ENCODE assay signal across 20 mouse cellular contexts in the genomic region with DNA sequence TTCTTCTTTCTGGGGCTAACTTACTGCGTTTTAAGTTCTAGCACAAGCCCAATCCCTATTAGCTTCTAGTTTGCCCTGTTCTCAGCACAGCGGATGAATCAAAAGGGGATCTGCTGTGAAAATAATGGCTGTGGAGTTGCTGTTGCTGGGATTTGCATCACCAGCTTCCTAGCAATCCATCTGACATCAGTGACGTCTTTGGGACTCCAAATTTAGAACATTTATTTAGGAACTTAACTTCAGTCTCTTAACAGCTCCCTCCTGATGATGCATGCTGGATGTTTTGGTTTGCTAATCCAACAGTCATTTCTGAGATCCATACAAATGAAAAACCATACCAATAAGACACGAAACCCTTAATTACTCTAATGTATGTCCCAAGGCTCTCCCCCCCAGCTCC. TPM values are rescaled to one million over a fixed set of nuclear protein-coding genes. Genes with fewer than 3 reads are reported as not detected.
A peak's percentile ranks its signal among the peaks of the same experiment; 100 is the strongest.
DNase-seq lines count a peak whose midpoint lies in the region; ATAC-seq and TF ChIP-seq lines count a peak whose summit lies in the region.
"Had no signal": no experiment of that assay in that cellular context is flagged by ENCODE, and none has a peak within 500 bp of the region (broad histone marks: within the 10 kb centered on the region; RNA-seq: fewer than 3 reads in every experiment).

No protein-coding gene starts in this region.

- no peak overlapping the region for H3K27ac ChIP-seq in hindbrain, embryonic 12.5 days
- no peak overlapping the region for H3K27ac ChIP-seq in hindbrain, embryonic 10.5 days
- peak overlapping the region; percentile 26; the same call in 1 of the 2 replicates for H3K27ac ChIP-seq in forebrain, embryonic 10.5 days
- 0 out of 2 replicates have a peak overlapping the region, but pooled peaks have one; percentile 4 for H3K27ac ChIP-seq in hindbrain, embryonic 15.5 days (replicated peaks)
- no peak overlapping the region for H3K27ac ChIP-seq in heart, adult 2 months
- H3K27ac ChIP-seq: embryonic facial prominence, embryonic 10.5 days; intestine, embryonic 15.5 days; kidney, postnatal 0 days; liver, embryonic 15.5 days; stomach, embryonic 15.5 days had no signal

- intact Hi-C loops in heart, adult 2 months (cut with DNase I): no loop called here

- H3K79me2 ChIP-seq in myocyte (ENCODE audit: control insufficient read depth, insufficient read depth): no peaks in the 10 kb centered on the region
- no peaks in the 10 kb centered on the region for H3K79me2 ChIP-seq in heart, adult 2 months (replicated peaks; ENCODE audit: control insufficient read depth, insufficient read depth, low read length)

- no peak for TF ChIP-seq EP300 in heart, adult 2 months (IDR thresholded peaks at IDR 0.05; ENCODE audit: insufficient read depth, low read depth, low read length)

- no peak overlapping the region for H3ac ChIP-seq in myocyte (ENCODE audit: control insufficient read depth, insufficient read length)

- H3K4me2 ChIP-seq in hindbrain, embryonic 12.5 days (replicated peaks): 0 out of 2 replicates have a peak overlapping the region, but pooled peaks have one; percentile 29
- H3K4me2 ChIP-seq in hindbrain, embryonic 15.5 days: peak overlapping the region; percentile 48
- H3K4me2 ChIP-seq in myocyte (ENCODE audit: low read depth): no peak overlapping the region
- H3K4me2 ChIP-seq: intestine, embryonic 15.5 days; liver, embryonic 15.5 days; stomach, embryonic 15.5 days had no signal

- DNase-seq in hindbrain, embryonic 10.5 days (ENCODE audit: low spot score): no peak
- no peak for DNase-seq in forebrain, embryonic 10.5 days (ENCODE audit: extremely low spot score, low spot score)
- no peak for DNase-seq in cerebellum, adult 9-10 months
- no peak for DNase-seq in kidney, postnatal 25 days
- no peak for DNase-seq in heart, adult 2 months
- DNase-seq: adrenal gland, postnatal 25 days; heart, adult 11 months; lung, postnatal 14 days; spleen, adult 18-20 months; thymus, postnatal 4 days had no signal

- no peak for ATAC-seq in hindbrain, embryonic 12.5 days (ENCODE audit: low FRiP score)
- ATAC-seq in hindbrain, embryonic 15.5 days (ENCODE audit: low FRiP score, low read depth): no peak
- ATAC-seq: intestine, embryonic 15.5 days had no signal

- peaks cover 40% of the 10 kb centered on the region for H3K4me1 ChIP-seq in hindbrain, embryonic 12.5 days
- H3K4me1 ChIP-seq in hindbrain, embryonic 10.5 days (replicated peaks): peaks cover 47% of the 10 kb centered on the region
- H3K4me1 ChIP-seq in forebrain, embryonic 10.5 days: peaks cover 57% of the 10 kb centered on the region
- peaks cover 48% of the 10 kb centered on the region for H3K4me1 ChIP-seq in hindbrain, embryonic 15.5 days (replicated peaks)
- no peaks in the 10 kb centered on the region for H3K4me1 ChIP-seq in heart, adult 2 months (ENCODE audit: control insufficient read depth, insufficient read depth, low read length)
- H3K4me1 ChIP-seq: intestine, embryonic 15.5 days; liver, embryonic 15.5 days; stomach, embryonic 15.5 days had no signal

- H3K27me3 ChIP-seq in hindbrain, embryonic 12.5 days: peaks cover 15% of the 10 kb centered on the region; the same call in 1 of the 2 replicates
- H3K27me3 ChIP-seq in hindbrain, embryonic 10.5 days (ENCODE audit: insufficient read depth, poor library complexity, severe bottlenecking): peaks cover 18% of the 10 kb centered on the region
- peaks cover 40% of the 10 kb centered on the region for H3K27me3 ChIP-seq in forebrain, embryonic 10.5 days (ENCODE audit: poor library complexity, severe bottlenecking)
- H3K27me3 ChIP-seq in hindbrain, embryonic 15.5 days: peaks cover under 1% of the 10 kb centered on the region; the same call in 1 of the 2 replicates
- H3K27me3 ChIP-seq in myocyte (ENCODE audit: control insufficient read depth, insufficient read depth, insufficient read length): no peaks in the 10 kb centered on the region
- no peaks in the 10 kb centered on the region for H3K27me3 ChIP-seq in heart, adult 2 months (ENCODE audit: control insufficient read depth, insufficient read depth, low read length)
- H3K27me3 ChIP-seq: CH12.LX; intestine, embryonic 15.5 days; liver, embryonic 15.5 days had no signal

- H3K9ac ChIP-seq in hindbrain, embryonic 12.5 days: no peak overlapping the region
- no peak overlapping the region for H3K9ac ChIP-seq in hindbrain, embryonic 15.5 days
- no peak overlapping the region for H3K9ac ChIP-seq in heart, adult 2 months (ENCODE audit: low read depth, low read length)
- H3K9ac ChIP-seq: intestine, embryonic 15.5 days; liver, embryonic 15.5 days; stomach, embryonic 15.5 days had no signal

- no peaks in the 10 kb centered on the region for H3K9me3 ChIP-seq in hindbrain, embryonic 12.5 days (replicated peaks)
- H3K9me3 ChIP-seq in hindbrain, embryonic 10.5 days: no peaks in the 10 kb centered on the region
- no peaks in the 10 kb centered on the region; the same call in 1 of the 2 replicates for H3K9me3 ChIP-seq in forebrain, embryonic 10.5 days
- H3K9me3 ChIP-seq in hindbrain, embryonic 15.5 days: no peaks in the 10 kb centered on the region
- H3K9me3 ChIP-seq: embryonic facial prominence, embryonic 10.5 days; intestine, embryonic 15.5 days; liver, embryonic 15.5 days; stomach, embryonic 15.5 days had no signal

- no peak for TF ChIP-seq POLR2A in myocyte (IDR thresholded peaks at IDR 0.05; ENCODE audit: insufficient read length, low read depth)
- no peak for TF ChIP-seq POLR2A in heart, adult 2 months (IDR thresholded peaks at IDR 0.05; ENCODE audit: insufficient read depth, low read depth, low read length)

- no peak overlapping the region for H3K4me3 ChIP-seq in hindbrain, embryonic 12.5 days
- no peak overlapping the region for H3K4me3 ChIP-seq in hindbrain, embryonic 10.5 days
- H3K4me3 ChIP-seq in forebrain, embryonic 10.5 days: peak overlapping the region; percentile 32
- peak overlapping the region; percentile 24; the same call in 1 of the 2 replicates for H3K4me3 ChIP-seq in hindbrain, embryonic 15.5 days
- H3K4me3 ChIP-seq in myocyte: no peak overlapping the region
- no peak overlapping the region for H3K4me3 ChIP-seq in heart, adult 2 months
- H3K4me3 ChIP-seq: embryonic facial prominence, embryonic 10.5 days; erythroblast, embryonic 14.5 days; intestine, embryonic 15.5 days; liver, embryonic 15.5 days; stomach, embryonic 15.5 days had no signal

- no peak for TF ChIP-seq CTCF in heart, adult 2 months (IDR thresholded peaks at IDR 0.05)

- WGBS in hindbrain, embryonic 12.5 days: 80% methylated on average over 4 of the region's 4 CpGs
- 81% methylated on average over 4 of the region's 4 CpGs for WGBS in hindbrain, embryonic 10.5 days
- 74% methylated on average over 4 of the region's 4 CpGs for WGBS in forebrain, embryonic 10.5 days
- WGBS in hindbrain, embryonic 15.5 days: 61% methylated on average over 4 of the region's 4 CpGs
- 74% methylated on average over 4 of the region's 4 CpGs for WGBS in heart, adult 2 months

- no peaks in the 10 kb centered on the region for H3K36me3 ChIP-seq in hindbrain, embryonic 12.5 days
- H3K36me3 ChIP-seq in hindbrain, embryonic 10.5 days: no peaks in the 10 kb centered on the region
- H3K36me3 ChIP-seq in forebrain, embryonic 10.5 days (replicated peaks): no peaks in the 10 kb centered on the region
- no peaks in the 10 kb centered on the region for H3K36me3 ChIP-seq in hindbrain, embryonic 15.5 days
- H3K36me3 ChIP-seq in myocyte (ENCODE audit: control insufficient read depth, insufficient read depth): no peaks in the 10 kb centered on the region
- no peaks in the 10 kb centered on the region for H3K36me3 ChIP-seq in heart, adult 2 months (ENCODE audit: control insufficient read depth, insufficient read depth, low read length)
- H3K36me3 ChIP-seq: embryonic facial prominence, embryonic 10.5 days; intestine, embryonic 15.5 days; liver, embryonic 15.5 days; stomach, embryonic 15.5 days had no signal

TF ChIP-seq in myocyte, 11 proteins besides CTCF, POLR2A, EP300 and RAD21:
- no peak for TF ChIP-seq MYOD1 (IDR thresholded peaks at IDR 0.05; ENCODE audit: control insufficient read depth in 1 of 3, insufficient read length in 2 of 3, low read depth in 2 of 3)
- TF ChIP-seq CEBPB (IDR thresholded peaks at IDR 0.05; ENCODE audit: insufficient read depth, poor library complexity, severe bottlenecking): peak; percentile 41; the same call in 1 of the 2 replicates
TF ChIP-seq in myocyte: peak in this region for 1.

RNA-seq across cellular contexts. Expression of gene Cdca7l, which starts 1.5 kb away (rescaled TPM):
- 16.2 and 20.2 TPM in 2 replicates for polyA plus RNA-seq in hindbrain, embryonic 12.5 days (2016; fragmentation: Nextera tagmentation; extraction: Ambion mirVana)
- polyA plus RNA-seq in hindbrain, embryonic 10.5 days (2016; fragmentation: Nextera tagmentation; extraction: Ambion mirVana): 32.3 and 48.3 TPM in 2 replicates
- 73.9 and 74.2 TPM in 2 replicates for polyA plus RNA-seq in forebrain, embryonic 10.5 days (2016; fragmentation: Nextera tagmentation; extraction: Ambion mirVana)
- polyA plus RNA-seq in hindbrain, embryonic 15.5 days (2015; fragmentation: Nextera tagmentation; extraction: Ambion mirVana): 5.9 and 7.0 TPM in 2 replicates
- polyA plus RNA-seq in myocyte (2012; fragmentation: generic; extraction: Trizol): 8.3 TPM
- under 1 TPM; 0.16 to 0.23 TPM for total RNA-seq in heart, adult 2 months (2021)
- polyA plus RNA-seq in heart, adult 2 months (2012; rRNA removed): 0.10 and 0.26 TPM in 2 replicates

Comparison
In these comparisons a context has a peak if more than half of its experiments do, and no peak if none do; other contexts are left out.
1. H3K27ac ChIP-seq: peak in forebrain, embryonic 10.5 days (single experiment) and hindbrain, embryonic 15.5 days (single experiment); none in hindbrain, embryonic 12.5 days (single experiment), hindbrain, embryonic 10.5 days (single experiment) and heart, adult 2 months (single experiment).
2. H3K4me3 ChIP-seq: peak in forebrain, embryonic 10.5 days (single experiment) and hindbrain, embryonic 15.5 days (single experiment); none in hindbrain, embryonic 12.5 days (single experiment), hindbrain, embryonic 10.5 days (single experiment), myocyte (single experiment) and heart, adult 2 months (single experiment).